Mouse (Mus musculus) left cerebral cortex, adult 9 months (tissue): ENCODE measurements around the gene Rasgrp2.
A peak's percentile ranks its signal among the peaks of the same experiment; 100 is the strongest.

ENCODE experiments used
- DNase-seq, 2 experiments: peaks; one replicate each; pipeline ENCODE4 v3.0.0; 2022; ENCODE audit warnings: low spot score in 2 of 2

Gene Rasgrp2

GRCm38 (mm10) chr19:6382323-6382924, 16.7 kb upstream of the Rasgrp2 start:
- no peak for DNase-seq

GRCm38 (mm10) chr19:6383470-6383869, 15.7 kb upstream of the Rasgrp2 start:
- DNase-seq, result no peak

GRCm38 (mm10) chr19:6384128-6384527, 15.0 kb upstream of the Rasgrp2 start, which contains the start of gene Pygm:
TSS of gene Pygm (plus strand) at chr19:6384399.
- peak in 1 of 2 experiments; percentile 55 for DNase-seq

GRCm38 (mm10) chr19:6384954-6385353, 14.2 kb upstream of the Rasgrp2 start:
- no peak for DNase-seq

- no peak for DNase-seq
These were observed 13.7 kb upstream of the Rasgrp2 start for GRCm38 (mm10) chr19:6385419-6385818.

GRCm38 (mm10) chr19:6385821-6386220, 13.3 kb upstream of the Rasgrp2 start:
- no peak for DNase-seq

- no peak for DNase-seq
These were observed 12.9 kb upstream of the Rasgrp2 start for GRCm38 (mm10) chr19:6386234-6386633.

GRCm38 (mm10) chr19:6388006-6388405, 11.1 kb upstream of the Rasgrp2 start:
- DNase-seq, result no peak

GRCm38 (mm10) chr19:6389803-6390202, 9.3 kb upstream of the Rasgrp2 start:
- DNase-seq, result no peak

- no peak for DNase-seq
These were observed 8.9 kb upstream of the Rasgrp2 start for GRCm38 (mm10) chr19:6390251-6390650.

- no peak for DNase-seq
These were observed 6.3 kb upstream of the Rasgrp2 start for GRCm38 (mm10) chr19:6392743-6393393.

GRCm38 (mm10) chr19:6393637-6394036, 5.5 kb upstream of the Rasgrp2 start:
- no peak for DNase-seq

GRCm38 (mm10) chr19:6396237-6396636, 2.9 kb upstream of the Rasgrp2 start:
- no peak for DNase-seq

GRCm38 (mm10) chr19:6397582-6398249, 1.4 kb upstream of the Rasgrp2 start:
- no peak for DNase-seq

GRCm38 (mm10) chr19:6398447-6399284, 474 bp upstream of the Rasgrp2 start:
- no peak for DNase-seq

GRCm38 (mm10) chr19:6400096-6401086, 1.3 kb downstream of the Rasgrp2 start:
- DNase-seq, result no peak

GRCm38 (mm10) chr19:6401131-6401815, 2.1 kb downstream of the Rasgrp2 start:
- no peak for DNase-seq

GRCm38 (mm10) chr19:6401951-6402350, 2.8 kb downstream of the Rasgrp2 start:
- DNase-seq, result no peak

GRCm38 (mm10) chr19:6403869-6404268, 4.7 kb downstream of the Rasgrp2 start:
- DNase-seq, result no peak

GRCm38 (mm10) chr19:6405433-6405832, 6.3 kb downstream of the Rasgrp2 start:
- DNase-seq, result no peak
